Comparison of ENCODE assay signal across 9 mouse cellular contexts in genomic region chr1:103986867-103987266, GRCm38 (mm10).
A peak's percentile ranks its signal among the peaks of the same experiment; 100 is the strongest.
DNase-seq lines count a peak whose midpoint lies in the region; ATAC-seq and TF ChIP-seq lines count a peak whose summit lies in the region.
"Had no signal": no experiment of that assay in that cellular context is flagged by ENCODE, and none has a peak within 500 bp of the region (broad histone marks: within the 10 kb centered on the region; RNA-seq: fewer than 3 reads in every experiment).

No protein-coding gene starts in this region.

- no peaks in the 10 kb centered on the region for H3K4me1 ChIP-seq in kidney, adult 2 months (ENCODE audit: control insufficient read depth, insufficient read depth, low read length)
- H3K4me1 ChIP-seq in hindbrain, embryonic 15.5 days (replicated peaks): no peaks in the 10 kb centered on the region
- H3K4me1 ChIP-seq in midbrain, embryonic 16.5 days (ENCODE audit: control insufficient read depth, insufficient read depth, low read length): no peaks in the 10 kb centered on the region
- no peaks in the 10 kb centered on the region for H3K4me1 ChIP-seq in liver, embryonic 12.5 days

- no peaks in the 10 kb centered on the region for H3K27me3 ChIP-seq in kidney, adult 2 months (replicated peaks; ENCODE audit: control insufficient read depth, insufficient read depth, low read length)
- no peaks in the 10 kb centered on the region for H3K27me3 ChIP-seq in hindbrain, embryonic 15.5 days
- H3K27me3 ChIP-seq in midbrain, embryonic 16.5 days (ENCODE audit: control insufficient read depth, insufficient read depth, low read depth, low read length): no peaks in the 10 kb centered on the region
- H3K27me3 ChIP-seq in liver, embryonic 12.5 days (replicated peaks): no peaks in the 10 kb centered on the region

- H3K4me3 ChIP-seq in kidney, adult 2 months (ENCODE audit: insufficient read depth, low read depth, low read length): no peak overlapping the region
- H3K4me3 ChIP-seq in hindbrain, embryonic 15.5 days: no peak overlapping the region
- no peak overlapping the region for H3K4me3 ChIP-seq in midbrain, embryonic 16.5 days (ENCODE audit: low read depth, low read length)
- no peak overlapping the region for H3K4me3 ChIP-seq in liver, embryonic 12.5 days

- DNase-seq in kidney, adult 2 months: peak; percentile 4
- DNase-seq in kidney, postnatal 25 days: no peak
- peak; percentile 69 for DNase-seq in brain, embryonic 14.5 days (ENCODE audit: low read depth)
- no peak for DNase-seq in c-Kit-positive CD71-positive TER-119-positive erythroid progenitor cells, embryonic 14.5 days (ENCODE audit: low spot score)

- H3K9ac ChIP-seq in hindbrain, embryonic 15.5 days: no peak overlapping the region
- H3K9ac ChIP-seq in midbrain, embryonic 16.5 days (ENCODE audit: low read depth, low read length): no peak overlapping the region
- H3K9ac ChIP-seq in liver, embryonic 12.5 days: no peak overlapping the region

- ATAC-seq in hindbrain, embryonic 15.5 days (ENCODE audit: low FRiP score, low read depth): 0 out of 2 replicates have a peak, but pooled peaks have one; percentile 59
- ATAC-seq in midbrain, embryonic 16.5 days: peak; percentile 54; the same call in 1 of the 2 replicates
- no peak for ATAC-seq in liver, embryonic 12.5 days
- no peak for ATAC-seq in erythroid progenitor cell, adult 5-6 weeks (replicated peaks; ENCODE audit: low FRiP score, poor library complexity, severe bottlenecking)

- no peak overlapping the region for H3K4me2 ChIP-seq in hindbrain, embryonic 15.5 days
- H3K4me2 ChIP-seq in midbrain, embryonic 16.5 days (ENCODE audit: low read length): no peak overlapping the region
- H3K4me2 ChIP-seq in liver, embryonic 12.5 days: no peak overlapping the region

- H3K9me3 ChIP-seq in hindbrain, embryonic 15.5 days: no peaks in the 10 kb centered on the region
- H3K9me3 ChIP-seq in midbrain, embryonic 16.5 days (replicated peaks; ENCODE audit: control insufficient read depth, low read length, poor library complexity, severe bottlenecking): no peaks in the 10 kb centered on the region
- no peaks in the 10 kb centered on the region for H3K9me3 ChIP-seq in liver, embryonic 12.5 days (replicated peaks)

- WGBS in kidney, adult 2 months: 18% methylated on average over 1 of the region's 1 CpGs
- 23% methylated on average over 1 of the region's 1 CpGs for WGBS in hindbrain, embryonic 15.5 days
- 13% methylated on average over 1 of the region's 1 CpGs for WGBS in midbrain, embryonic 16.5 days
- 37% methylated on average over 1 of the region's 1 CpGs for WGBS in liver, embryonic 12.5 days (ENCODE audit: insufficient replicate concordance)

- TF ChIP-seq CTCF in kidney, adult 2 months (conservative IDR thresholded peaks at IDR 0.05; ENCODE audit: insufficient read depth, insufficient read length, low read depth, low read length): no peak; the same call in 1 of the 2 replicates
- TF ChIP-seq CTCF in brain, embryonic 14.5 days (IDR thresholded peaks at IDR 0.05; ENCODE audit: borderline replicate concordance, extremely low read depth, insufficient read depth, insufficient read length): peak; percentile 62; the same call in 1 of the 2 replicates

- H3K36me3 ChIP-seq in kidney, adult 2 months (ENCODE audit: control insufficient read depth, insufficient read depth, low read length): no peaks in the 10 kb centered on the region
- no peaks in the 10 kb centered on the region for H3K36me3 ChIP-seq in hindbrain, embryonic 15.5 days
- no peaks in the 10 kb centered on the region for H3K36me3 ChIP-seq in midbrain, embryonic 16.5 days (ENCODE audit: control insufficient read depth, insufficient read depth, low read length)
- H3K36me3 ChIP-seq in liver, embryonic 12.5 days: no peaks in the 10 kb centered on the region
- H3K36me3 ChIP-seq: G1E had no signal

- H3K27ac ChIP-seq in kidney, adult 2 months (ENCODE audit: insufficient read depth, low read depth, low read length): no peak overlapping the region
- H3K27ac ChIP-seq in hindbrain, embryonic 15.5 days (replicated peaks): no peak overlapping the region
- no peak overlapping the region for H3K27ac ChIP-seq in midbrain, embryonic 16.5 days (ENCODE audit: low read length)
- no peak overlapping the region for H3K27ac ChIP-seq in liver, embryonic 12.5 days

- no peak for TF ChIP-seq POLR2A in kidney, adult 2 months (IDR thresholded peaks at IDR 0.05; ENCODE audit: low read depth, low read length)
- TF ChIP-seq POLR2A in brain, embryonic 14.5 days (IDR thresholded peaks at IDR 0.05; ENCODE audit: borderline replicate concordance, extremely low read depth, insufficient read depth, insufficient read length, poor library complexity, severe bottlenecking): no peak

Comparison
In these comparisons a context has a peak if more than half of its experiments do, and no peak if none do; other contexts are left out.
1. DNase-seq: peak in kidney, adult 2 months (single experiment) and brain, embryonic 14.5 days (single experiment); none in kidney, postnatal 25 days (0 of 2) and c-Kit-positive CD71-positive TER-119-positive erythroid progenitor cells, embryonic 14.5 days (single experiment).
2. ATAC-seq: peak in hindbrain, embryonic 15.5 days (single experiment) and midbrain, embryonic 16.5 days (single experiment); none in liver, embryonic 12.5 days (single experiment) and erythroid progenitor cell, adult 5-6 weeks (single experiment).